13 mouse cellular contexts compared by ENCODE assay signal in the genomic region with DNA sequence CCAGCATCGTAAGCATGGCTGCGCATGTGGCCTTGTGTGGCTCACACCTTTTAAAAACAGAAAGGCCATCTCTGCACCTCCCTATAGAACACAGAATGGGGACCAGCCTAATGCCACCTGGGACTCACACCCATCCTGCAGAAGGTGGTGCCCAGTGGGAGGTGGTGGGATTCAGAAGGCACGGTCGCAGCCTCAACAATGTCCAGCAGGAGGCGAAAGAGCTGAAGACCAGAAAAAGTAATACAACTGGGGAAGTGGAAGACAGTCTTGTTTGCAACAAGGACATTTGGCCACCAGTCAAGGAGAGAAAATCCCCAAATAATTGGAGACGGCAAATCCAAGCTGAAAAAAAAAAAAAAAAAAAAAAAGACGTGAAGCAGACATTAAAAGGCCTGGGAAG. TPM values are rescaled to one million over a fixed set of nuclear protein-coding genes. Genes with fewer than 3 reads are reported as not detected.
DNase-seq lines count a peak whose midpoint lies in the region; ATAC-seq and TF ChIP-seq lines count a peak whose summit lies in the region.
"Had no signal": no experiment of that assay in that cellular context is flagged by ENCODE, and none has a peak within 500 bp of the region (broad histone marks: within the 10 kb centered on the region; RNA-seq: fewer than 3 reads in every experiment).

No protein-coding gene starts in this region.

- H3K4me3 ChIP-seq in lung, adult 2 months (replicated peaks; ENCODE audit: extremely low read depth, low read depth, low read length), result no peak overlapping the region
- H3K4me3 ChIP-seq: embryonic facial prominence, embryonic 15.5 days; kidney, embryonic 15.5 days; neural tube, embryonic 12.5 days had no signal

- H3K27me3 ChIP-seq in Patski, result no peaks in the 10 kb centered on the region
- H3K27me3 ChIP-seq: embryonic facial prominence, embryonic 15.5 days; kidney, embryonic 15.5 days; neural tube, embryonic 12.5 days had no signal

- H3K4me1 ChIP-seq in lung, adult 2 months (ENCODE audit: control insufficient read depth, insufficient read depth, low read length), result no peaks in the 10 kb centered on the region
- H3K4me1 ChIP-seq: embryonic facial prominence, embryonic 15.5 days; kidney, embryonic 15.5 days had no signal

- ATAC-seq in Patski, result no peak
- no peak for ATAC-seq in CD4-positive, CD25-positive, alpha-beta regulatory T cell, adult 4 months

- in situ Hi-C loops in Patski (cut with MboI; ENCODE audit: low pct_unique_long_range_greater_than_20kb), result no loop called here

- POLR2A ChIA-PET in Patski (lab: Charles Lee), result interaction anchor here (1.0 kb wide), 1 partner anchor 14 kb away, joined by 4 read pairs; no protein-coding TSS in a partner anchor

- CTCF ChIA-PET in Patski (lab: Charles Lee), result interaction anchor here (0.7 to 2.4 kb wide), 8 partner anchors 10 to 122 kb away, joined by 3 to 7 read pairs (median 4); partner anchors contain the start of gene Vangl1

- no peak for TF ChIP-seq POLR2A in lung, adult 2 months (IDR thresholded peaks at IDR 0.05; ENCODE audit: borderline replicate concordance, extremely low read depth, low read depth, low read length)

- DNase-seq in heart, postnatal 10 days, result peak; percentile 29 to 54
- DNase-seq in heart, adult 18-20 months, result no peak
- no peak for DNase-seq in lung, adult 2 months
- no peak for DNase-seq in lung, adult 18-20 months
- DNase-seq in Patski (ENCODE audit: low read depth, low spot score), result no peak
- peak; percentile 41 for DNase-seq in lung, postnatal 36 days
- DNase-seq: left cerebral cortex, postnatal 4 days; right cerebral cortex, postnatal 25 days; thymus, adult 2 months had no signal

- intact Hi-C loops in heart, postnatal 10 days (cut with DNase I), result loop anchor here (2.0 kb wide), 1 partner anchor 39 kb away; no protein-coding TSS in a partner anchor

- TF ChIP-seq CTCF in lung, adult 2 months (IDR thresholded peaks at IDR 0.05; ENCODE audit: insufficient read depth, low read length), result peak; percentile 45; the same call in 1 of the 2 replicates
- peak; percentile 72 for TF ChIP-seq CTCF in Patski (IDR thresholded peaks at IDR 0.05)

- WGBS in lung, adult 2 months, result 77% methylated on average over 7 of the region's 7 CpGs

RNA-seq across cellular contexts. Expression of gene Casq2, which starts 35.8 kb away (rescaled TPM):
- total RNA-seq in heart, postnatal 10 days (2021), result 1,000 to 10,000 TPM; 1,032 to 1,091 TPM
- 100 to 1,000 TPM; 895 to 982 TPM for total RNA-seq in heart, adult 18-20 months (2021)
- polyA plus RNA-seq in lung, adult 2 months (2012; rRNA removed), result 2.6 and 10.3 TPM in 2 replicates
- polyA plus RNA-seq in Patski (2021), result 0.17 TPM
- not detected for polyA plus RNA-seq in CD4-positive, CD25-positive, alpha-beta regulatory T cell, adult 4 months (2017; shearing (Covaris generic))

Comparison
In these comparisons a context has a peak if more than half of its experiments do, and no peak if none do; other contexts are left out.
1. DNase-seq: peak in heart, postnatal 10 days (2 of 2) and lung, postnatal 36 days (single experiment); none in heart, adult 18-20 months (0 of 2), lung, adult 2 months (single experiment), lung, adult 18-20 months (0 of 2) and Patski (single experiment).